Mouse (Mus musculus): ENCODE measurements around the gene Mybpc2. TPM values are rescaled to one million over a fixed set of nuclear protein-coding genes. Genes with fewer than 3 reads are reported as not detected.

Mybpc2 gene
- polyA plus RNA-seq, 1 experiment = not detected

DNA sequence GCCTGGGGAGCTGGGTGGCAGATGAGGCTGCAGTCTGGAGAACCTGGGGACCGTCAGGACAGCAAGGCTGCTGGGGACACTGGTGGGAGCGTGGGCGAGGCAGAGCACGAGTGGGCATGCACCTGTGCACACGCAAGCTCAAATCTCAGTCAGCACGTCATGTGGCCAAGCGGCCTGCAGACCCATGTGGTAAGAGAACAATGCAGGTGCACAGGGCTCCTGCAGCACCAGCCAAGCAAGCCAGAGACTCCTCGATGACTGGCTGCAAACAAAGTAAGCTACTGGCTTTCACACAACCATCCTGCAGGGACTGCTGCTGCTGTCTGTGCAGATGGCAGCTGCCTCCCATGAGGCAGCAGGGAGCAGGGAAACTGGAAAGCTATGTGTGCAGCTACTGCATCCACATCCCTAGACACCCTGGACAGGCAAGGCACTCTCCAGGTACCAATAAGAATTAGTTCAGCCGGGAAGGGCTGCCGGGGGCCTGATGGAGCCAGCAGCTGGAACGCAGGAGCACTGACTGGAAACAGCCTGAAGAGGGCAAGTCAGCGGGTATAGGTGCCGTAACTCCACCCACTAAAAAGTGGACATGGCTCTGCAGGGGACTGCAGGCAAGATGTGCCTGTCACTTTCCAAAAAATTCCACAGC lies 37.4 kb downstream of the Mybpc2 start:
- no peaks in the 10 kb centered on the region for H3K27me3 ChIP-seq (ENCODE audit: control insufficient read depth, insufficient read depth, insufficient read length)

GRCm38 (mm10) chr7:44485572-44486195 lies 38.8 kb downstream of the Mybpc2 start:
- Histone ChIP-seq H3K36me3 (ENCODE audit: control insufficient read depth, insufficient read depth) (no peaks in the 10 kb centered on the region), H3K79me3 (ENCODE audit: low read depth) (no peaks in the 10 kb centered on the region), H3K4me3 (ENCODE audit: insufficient read depth, poor library complexity, severe bottlenecking) (no peak overlapping the region), H3K27me3 (ENCODE audit: control insufficient read depth, insufficient read depth, insufficient read length) (no peaks in the 10 kb centered on the region), H3K79me2 (ENCODE audit: control insufficient read depth, insufficient read depth) (no peaks in the 10 kb centered on the region), H3ac (ENCODE audit: control insufficient read depth, insufficient read length, low read depth) (no peak overlapping the region)
- TF ChIP-seq MYOG (IDR thresholded peaks at IDR 0.05; ENCODE audit: control insufficient read depth, extremely low read depth, insufficient read length) (no peak), FOSL1 (IDR thresholded peaks at IDR 0.05; ENCODE audit: insufficient read depth, low read length, poor library complexity, severe bottlenecking) (no peak), MAX (IDR thresholded peaks at IDR 0.05) (no peak), CTCF (IDR thresholded peaks at IDR 0.05; ENCODE audit: control insufficient read depth, insufficient read depth, insufficient read length) (no peak), CEBPB (IDR thresholded peaks at IDR 0.05; ENCODE audit: low read depth) (no peak), MYOD1 (IDR thresholded peaks at IDR 0.05; ENCODE audit: control insufficient read depth, insufficient read length, low read depth) (no peak), USF1 (IDR thresholded peaks at IDR 0.05; ENCODE audit: low read depth) (no peak)

More for the DNA sequence above, 37.4 kb downstream of the Mybpc2 start:
- Histone ChIP-seq H3K79me3 (ENCODE audit: low read depth) (no peaks in the 10 kb centered on the region), H3K79me2 (ENCODE audit: control insufficient read depth, insufficient read depth) (no peaks in the 10 kb centered on the region), H3ac (ENCODE audit: control insufficient read depth, insufficient read length, low read depth) (no peak overlapping the region), H3K36me3 (ENCODE audit: control insufficient read depth, insufficient read depth) (no peaks in the 10 kb centered on the region), H3K4me3 (ENCODE audit: insufficient read depth, poor library complexity, severe bottlenecking) (no peak overlapping the region)
- no peak for TF ChIP-seq FOSL1 (IDR thresholded peaks at IDR 0.05; ENCODE audit: insufficient read depth, low read length, poor library complexity, severe bottlenecking)
- TF ChIP-seq USF1 (IDR thresholded peaks at IDR 0.05; ENCODE audit: low read depth) = no peak

DNA sequence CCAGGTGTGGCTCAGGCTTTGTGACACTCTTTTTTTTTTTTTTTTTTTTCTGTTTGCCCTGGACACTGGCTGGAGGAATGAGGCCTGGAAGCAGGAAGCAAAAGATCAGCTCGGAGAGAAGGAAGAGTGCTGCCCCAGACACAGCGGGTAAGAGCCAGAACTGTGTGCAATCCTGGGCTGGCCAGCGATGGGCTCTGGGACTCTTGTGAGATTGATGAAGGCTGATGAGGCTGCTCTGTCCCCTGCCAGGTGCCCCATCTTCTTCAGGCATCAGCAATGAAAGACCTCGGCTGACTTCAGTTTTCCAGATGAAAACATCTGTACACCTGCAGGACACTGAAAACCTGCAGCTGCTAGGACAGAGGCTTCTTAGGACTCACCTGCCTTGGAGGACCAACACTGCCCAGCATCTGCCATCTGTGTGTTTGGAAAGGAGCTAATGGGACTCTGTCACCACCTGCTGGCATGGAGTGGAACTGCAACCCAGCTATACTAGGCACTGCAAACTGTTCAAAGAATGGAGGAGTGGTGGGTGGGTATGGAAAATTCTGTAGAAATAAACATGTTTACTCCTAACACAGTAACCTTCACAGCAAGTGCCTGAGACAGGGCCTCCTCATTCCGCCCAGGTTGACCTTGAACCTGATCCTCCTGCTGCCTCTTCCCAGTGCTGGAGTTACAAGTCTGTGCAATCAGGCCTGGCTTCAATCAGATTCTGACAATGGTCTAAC lies 39.5 kb downstream of the Mybpc2 start:
- TF ChIP-seq CTCF (IDR thresholded peaks at IDR 0.05; ENCODE audit: control insufficient read depth, insufficient read depth, insufficient read length) (peak; percentile 71), MYOG (IDR thresholded peaks at IDR 0.05; ENCODE audit: control insufficient read depth, extremely low read depth, insufficient read length) (no peak), MAX (IDR thresholded peaks at IDR 0.05) (no peak), USF1 (IDR thresholded peaks at IDR 0.05; ENCODE audit: low read depth) (no peak)
- Histone ChIP-seq H3K27me3 (ENCODE audit: control insufficient read depth, insufficient read depth, insufficient read length) (no peaks in the 10 kb centered on the region), H3ac (ENCODE audit: control insufficient read depth, insufficient read length, low read depth) (no peak overlapping the region), H3K79me2 (ENCODE audit: control insufficient read depth, insufficient read depth) (no peaks in the 10 kb centered on the region), H3K4me3 (ENCODE audit: insufficient read depth, poor library complexity, severe bottlenecking) (no peak overlapping the region), H3K79me3 (ENCODE audit: low read depth) (no peaks in the 10 kb centered on the region), H3K36me3 (ENCODE audit: control insufficient read depth, insufficient read depth) (no peaks in the 10 kb centered on the region)

DNA sequence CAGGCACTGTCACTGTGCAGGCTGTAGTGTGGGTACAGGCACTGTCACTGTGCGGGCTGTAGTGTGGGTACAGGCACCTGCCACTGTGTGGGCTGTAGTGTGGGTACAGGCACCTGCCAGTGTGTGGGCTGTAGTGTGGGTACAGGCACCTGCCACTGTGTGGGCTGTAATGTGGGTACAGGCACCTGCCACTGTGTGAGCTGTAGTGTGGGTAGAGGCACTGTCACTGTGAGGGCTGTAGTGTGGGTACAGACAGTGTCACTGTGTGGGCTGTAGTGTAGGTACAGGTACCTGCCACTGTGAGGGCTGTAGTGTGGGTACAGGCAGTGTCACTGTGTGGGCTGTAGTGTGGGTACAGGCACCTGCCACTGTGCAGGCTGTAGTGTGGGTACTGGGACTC lies 40.3 kb downstream of the Mybpc2 start:
- Histone ChIP-seq H3ac (ENCODE audit: control insufficient read depth, insufficient read length, low read depth) (no peak overlapping the region), H3K27me3 (ENCODE audit: control insufficient read depth, insufficient read depth, insufficient read length) (no peaks in the 10 kb centered on the region), H3K36me3 (ENCODE audit: control insufficient read depth, insufficient read depth) (no peaks in the 10 kb centered on the region), H3K4me3 (ENCODE audit: insufficient read depth, poor library complexity, severe bottlenecking) (no peak overlapping the region), H3K79me3 (ENCODE audit: low read depth) (no peaks in the 10 kb centered on the region), H3K79me2 (ENCODE audit: control insufficient read depth, insufficient read depth) (no peaks in the 10 kb centered on the region)
- TF ChIP-seq USF1 (IDR thresholded peaks at IDR 0.05; ENCODE audit: low read depth) (no peak), MYOD1 (IDR thresholded peaks at IDR 0.05; ENCODE audit: control insufficient read depth, insufficient read length, low read depth) (no peak), CEBPB (IDR thresholded peaks at IDR 0.05; ENCODE audit: low read depth) (no peak), MYOG (IDR thresholded peaks at IDR 0.05; ENCODE audit: control insufficient read depth, extremely low read depth, insufficient read length) (no peak), MAX (IDR thresholded peaks at IDR 0.05) (no peak), CTCF (IDR thresholded peaks at IDR 0.05; ENCODE audit: control insufficient read depth, insufficient read depth, insufficient read length) (no peak)

- no peaks in the 10 kb centered on the region for H3K79me3 ChIP-seq (ENCODE audit: low read depth)
- no peaks in the 10 kb centered on the region for H3K36me3 ChIP-seq (ENCODE audit: control insufficient read depth, insufficient read depth)
- no peaks in the 10 kb centered on the region for H3K79me2 ChIP-seq (ENCODE audit: control insufficient read depth, insufficient read depth)
- H3K27me3 ChIP-seq (ENCODE audit: control insufficient read depth, insufficient read depth, insufficient read length) = no peaks in the 10 kb centered on the region
- no peak overlapping the region for H3K4me3 ChIP-seq (ENCODE audit: insufficient read depth, poor library complexity, severe bottlenecking)
- no peak overlapping the region for H3ac ChIP-seq (ENCODE audit: control insufficient read depth, insufficient read length, low read depth)
- TF ChIP-seq CTCF (IDR thresholded peaks at IDR 0.05; ENCODE audit: control insufficient read depth, insufficient read depth, insufficient read length) (no peak), MAX (IDR thresholded peaks at IDR 0.05) (no peak), MYOD1 (IDR thresholded peaks at IDR 0.05; ENCODE audit: control insufficient read depth, insufficient read length, low read depth) (no peak)
Observed at GRCm38 (mm10) chr7:44482836-44483435, 41.5 kb downstream of the Mybpc2 start.
